Mouse (Mus musculus) A20 (cell line): ENCODE data around the gene Epb41l2.
A peak's percentile ranks its signal among the peaks of the same experiment; 100 is the strongest.

Experiments
- DNase-seq: peaks from one replicate; pipeline ENCODE4 v3.0.0-alpha.2; 2011; ENCODE audit warnings: low read depth, low spot score

The Epb41l2 gene

DNA sequence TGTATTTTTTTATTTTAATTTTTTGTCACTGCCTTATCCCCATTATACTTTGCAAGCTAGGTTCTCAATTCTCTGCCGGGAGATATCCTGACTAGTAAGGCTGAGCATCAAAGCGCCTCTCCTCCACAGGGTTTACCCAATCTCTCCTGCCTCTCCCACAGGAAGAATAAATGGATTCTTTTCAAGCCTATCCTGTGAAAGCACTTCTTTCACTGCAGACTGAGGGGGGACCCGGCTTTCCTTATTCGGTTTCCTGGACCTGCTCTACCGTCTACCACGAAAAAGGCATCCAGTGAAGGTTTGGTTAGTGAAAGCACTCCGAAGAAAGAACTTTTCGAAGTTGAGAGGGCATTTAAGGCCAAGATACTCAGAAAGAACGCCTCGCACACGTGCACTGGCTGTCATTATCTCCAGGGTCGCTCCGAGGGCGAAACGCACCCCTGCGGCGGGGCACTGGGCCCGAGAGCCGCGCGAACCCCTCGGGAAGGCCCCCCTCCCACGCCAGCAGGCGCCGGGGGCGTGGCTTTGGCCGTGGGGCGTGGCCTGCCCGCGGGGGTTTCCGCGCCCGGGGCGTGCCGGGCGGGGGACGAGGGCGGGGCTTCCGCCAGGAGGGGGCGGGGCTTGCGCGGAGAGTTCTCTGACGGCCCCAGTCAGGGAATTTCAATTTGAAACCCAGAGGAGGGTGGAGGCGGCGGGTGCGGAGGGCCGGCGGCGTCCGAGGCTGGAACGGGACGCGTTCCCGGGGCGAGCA lies at the start of gene Epb41l2:
Gene Epb41l2, plus strand, starts transcription at position 591 of the 751 bp plus-strand sequence.
- DNase-seq, result peak; percentile 91

DNA sequence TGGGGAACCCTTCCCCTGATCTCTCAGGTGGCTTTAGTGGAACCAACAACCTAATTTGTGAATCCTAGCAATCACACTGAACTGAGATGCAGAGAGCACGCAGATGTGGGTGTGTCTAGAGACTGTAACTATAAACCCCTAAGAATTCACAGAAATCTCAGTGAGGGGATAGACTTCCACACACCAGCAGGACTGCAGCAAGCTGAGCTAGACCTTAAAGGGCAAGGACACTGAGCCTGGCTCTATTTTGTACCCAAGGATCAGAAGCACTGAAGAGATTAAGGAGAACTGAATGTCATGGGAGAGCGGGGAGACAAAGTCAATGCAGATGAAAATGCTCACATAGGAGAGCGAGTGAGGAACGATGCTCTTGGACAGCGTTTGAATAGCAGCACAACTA lies 49.6 kb upstream of the Epb41l2 start:
- no peak for DNase-seq

DNA sequence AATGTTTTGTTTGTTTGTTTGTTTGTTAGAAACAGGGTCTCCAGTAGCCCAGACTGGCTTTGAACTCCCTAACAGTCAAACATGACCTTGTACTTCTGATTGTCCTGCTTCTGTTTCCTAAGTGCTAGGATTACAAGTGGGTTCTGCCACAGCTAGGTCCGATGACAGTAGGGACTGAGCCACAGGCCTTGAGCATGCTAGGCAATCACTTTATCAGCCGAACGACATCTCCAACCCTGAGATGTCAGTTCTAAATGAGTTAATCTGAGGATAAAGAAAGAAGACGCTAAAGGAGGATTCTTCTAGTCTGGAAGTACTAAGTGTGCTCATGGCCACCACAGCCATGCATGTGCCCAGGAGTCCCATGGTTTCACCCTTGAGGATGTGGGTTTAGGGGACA lies 48.9 kb upstream of the Epb41l2 start:
- DNase-seq, result no peak

DNA sequence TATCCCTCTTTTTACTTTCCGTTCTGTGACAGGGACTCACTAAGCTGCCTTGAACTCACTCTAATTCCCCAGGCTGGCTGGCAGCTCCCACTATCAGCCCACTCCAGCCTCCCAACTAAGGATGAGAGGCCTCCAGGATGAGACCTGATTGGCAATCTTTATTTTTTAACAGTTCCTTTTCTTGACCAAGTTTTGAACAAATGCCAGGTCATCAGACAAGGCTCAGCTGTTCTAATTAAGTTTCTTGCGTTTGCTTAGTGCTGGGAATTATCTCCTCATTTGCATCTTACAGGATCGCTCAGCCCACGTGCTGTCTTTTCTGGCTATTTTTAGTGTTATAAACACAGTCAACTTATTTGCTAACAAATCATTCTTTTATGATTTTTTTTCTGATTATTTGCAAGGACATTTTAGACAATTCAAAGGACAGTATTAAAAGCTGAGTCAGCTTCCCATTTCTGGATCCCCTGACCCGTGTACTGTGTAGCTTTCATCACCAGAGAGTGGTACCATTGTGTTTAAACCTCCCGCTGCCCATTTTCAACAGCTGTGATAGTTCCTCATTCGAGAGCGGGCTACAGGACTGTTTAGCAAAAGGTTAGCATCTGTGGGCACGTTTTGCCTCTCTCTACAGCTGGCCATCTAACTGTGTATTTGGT lies 47.9 kb upstream of the Epb41l2 start:
- DNase-seq, result no peak

DNA sequence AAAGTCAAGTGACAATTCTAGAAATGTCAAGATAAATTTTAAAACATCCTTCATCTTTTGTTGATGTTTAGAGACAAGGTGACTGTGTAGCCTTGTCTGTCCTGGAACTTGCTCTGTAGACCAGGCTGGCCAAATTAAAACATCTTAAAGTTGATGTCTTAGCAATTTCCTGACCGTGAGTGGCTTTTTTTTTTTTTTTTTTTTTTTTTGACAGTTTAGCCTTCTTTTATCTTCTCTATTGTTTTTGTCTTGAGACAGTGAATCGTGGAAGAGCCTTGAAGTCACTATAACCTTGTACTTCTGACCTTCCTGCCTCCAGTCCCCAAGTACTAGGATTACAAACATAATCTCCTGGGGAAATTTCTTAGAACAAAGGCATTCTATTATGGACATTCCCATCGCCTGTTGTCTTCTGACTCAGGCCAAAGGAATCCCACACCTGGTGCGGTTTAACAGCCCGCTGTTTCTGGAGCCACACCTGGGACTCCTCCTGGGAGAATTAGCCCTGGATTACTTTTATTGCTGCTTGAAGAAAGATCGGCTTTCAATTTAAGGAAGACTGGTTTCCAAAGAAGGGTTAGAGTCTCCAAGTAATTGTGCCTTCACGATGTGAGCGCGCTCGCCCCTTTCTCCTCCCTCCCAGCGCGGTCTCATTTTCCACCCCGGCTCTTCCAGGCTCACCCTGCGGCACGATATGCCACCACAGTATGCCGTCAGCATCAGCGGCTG lies 45.6 kb upstream of the Epb41l2 start:
- no peak for DNase-seq

DNA sequence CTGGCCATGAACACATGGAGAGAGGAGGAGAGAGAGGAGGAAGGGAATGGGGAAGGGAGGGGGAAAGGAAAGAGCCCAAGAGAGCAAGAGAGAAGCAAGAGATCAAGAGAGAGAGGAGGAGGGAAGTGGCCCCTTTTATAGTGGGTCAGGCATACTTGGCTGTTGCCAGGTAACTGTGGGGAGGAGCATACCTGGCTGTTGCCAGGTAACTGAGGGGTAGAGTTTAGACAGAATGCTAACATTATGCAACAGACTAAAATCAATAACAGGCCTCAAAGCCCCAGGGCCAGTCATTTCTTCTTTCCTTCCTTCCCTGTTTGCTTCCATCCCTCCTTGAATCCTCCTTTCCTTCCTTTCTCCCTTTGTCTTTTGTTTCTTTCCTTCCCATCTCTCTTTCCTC lies 41.9 kb upstream of the Epb41l2 start:
- DNase-seq, result no peak

DNA sequence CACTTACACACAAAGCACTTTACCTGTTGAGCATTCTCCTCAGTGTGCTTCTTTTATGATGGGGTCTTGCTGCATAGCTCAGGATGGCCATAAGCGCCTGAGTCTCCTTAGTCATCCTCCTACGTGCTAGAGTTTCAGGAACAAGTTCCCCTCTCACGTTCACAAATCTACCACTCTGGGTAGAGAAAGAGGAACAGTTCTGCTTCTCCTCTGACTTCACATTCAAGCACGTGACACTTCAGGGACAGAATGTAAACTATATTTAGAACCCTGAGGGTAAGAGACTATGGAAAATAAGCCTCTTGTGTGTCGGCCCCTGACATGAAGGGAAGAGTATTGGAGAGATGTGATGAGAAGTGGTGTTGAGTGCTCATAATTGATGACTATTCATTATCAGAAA lies 41.2 kb upstream of the Epb41l2 start:
- peak; percentile 47 for DNase-seq

DNA sequence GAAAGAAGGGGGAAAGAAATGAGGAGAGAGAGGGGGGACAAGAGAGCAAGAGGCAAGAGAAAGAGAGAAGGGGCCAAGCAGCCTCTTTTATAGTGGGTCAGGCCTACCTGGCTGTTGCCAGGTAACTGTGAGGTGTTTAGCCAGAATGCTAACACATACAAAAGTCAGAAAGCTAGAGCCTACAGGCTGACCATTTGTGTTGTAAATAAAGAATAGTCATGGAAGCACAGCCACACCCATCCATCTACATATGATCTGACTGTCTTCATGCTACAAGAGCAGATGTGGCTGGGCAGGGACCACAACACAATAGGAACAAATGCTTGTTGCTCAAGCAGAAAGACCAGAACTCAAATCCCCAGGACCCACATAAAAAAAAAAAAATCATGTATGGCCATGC lies 40.1 kb upstream of the Epb41l2 start:
- no peak for DNase-seq

DNA sequence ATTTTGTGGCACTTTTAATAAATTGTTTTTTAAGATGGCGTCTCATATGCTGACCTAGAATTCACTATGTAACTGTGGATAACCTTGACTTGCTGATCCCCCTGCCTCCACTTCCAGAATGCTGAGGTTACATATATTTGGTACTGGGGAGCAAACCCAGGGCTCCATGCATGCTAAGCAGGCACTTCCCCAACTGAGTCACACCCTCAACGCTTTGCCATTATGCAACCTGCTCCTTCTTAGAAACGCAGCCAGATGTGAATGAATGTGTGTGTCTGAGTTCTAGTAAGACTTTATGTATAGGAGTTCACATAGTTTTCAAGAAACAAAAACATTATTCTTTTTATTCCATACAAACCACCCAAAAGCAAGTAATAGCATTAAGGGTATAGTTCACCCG lies 38.4 kb upstream of the Epb41l2 start:
- DNase-seq, result no peak

DNA sequence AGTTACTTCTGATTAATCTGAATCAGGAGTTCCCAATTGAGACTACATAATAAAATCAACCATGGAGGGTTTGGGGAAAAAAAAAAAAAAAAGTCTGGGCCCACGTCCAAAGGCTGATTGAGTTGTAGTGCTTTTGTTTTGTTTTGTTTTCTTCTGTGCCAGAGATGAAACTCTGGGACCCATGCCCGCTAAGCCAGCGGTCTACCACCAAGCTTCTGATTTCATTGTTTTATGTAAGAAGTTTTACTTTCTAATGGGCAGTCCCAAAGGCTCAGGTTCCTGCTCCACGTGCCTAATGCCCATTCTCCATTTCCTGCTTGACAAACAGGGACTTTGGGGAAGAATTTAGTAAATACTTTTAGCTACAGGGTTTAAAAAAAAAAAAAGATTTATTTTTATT lies 33.9 kb upstream of the Epb41l2 start:
- no peak for DNase-seq

DNA sequence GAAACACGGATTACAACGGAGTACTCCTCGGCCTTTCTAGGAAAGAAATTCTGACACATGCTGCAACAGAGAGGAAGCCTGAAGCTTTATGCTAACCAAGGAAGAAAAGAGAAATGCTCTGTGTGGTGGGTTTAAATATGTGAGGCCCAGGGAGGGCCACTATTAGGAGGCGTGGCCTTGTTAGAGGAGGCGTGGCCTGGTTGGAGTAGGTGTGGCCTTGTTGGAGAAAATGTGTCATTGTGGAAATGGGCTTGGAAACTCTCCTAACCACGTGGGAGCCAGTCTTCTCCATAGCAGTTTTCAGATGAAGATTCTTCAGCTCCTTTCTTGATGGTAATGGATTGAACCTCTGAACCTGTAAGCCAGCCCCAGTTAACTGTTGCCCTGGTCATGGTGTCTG lies 32.1 kb upstream of the Epb41l2 start:
- no peak for DNase-seq

DNA sequence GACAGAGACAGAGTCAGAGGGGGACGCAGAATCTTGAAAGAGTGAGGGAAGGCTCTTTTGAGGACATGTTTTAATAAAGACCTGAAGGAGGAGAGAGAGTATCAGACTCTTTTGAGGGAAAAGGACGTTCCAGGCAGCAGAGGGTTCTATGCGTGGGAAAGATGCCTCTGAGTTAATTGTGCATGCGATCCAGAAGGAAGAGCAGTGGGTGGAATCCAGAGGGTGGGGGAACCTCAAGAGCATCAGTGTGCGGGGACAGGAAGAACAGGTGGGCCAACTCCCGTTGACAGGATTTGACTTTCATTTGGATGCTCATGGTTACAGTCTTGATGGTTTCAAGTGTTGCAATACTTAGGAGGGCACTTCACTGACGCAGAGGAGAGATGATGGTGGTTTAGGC lies 29.5 kb upstream of the Epb41l2 start:
- no peak for DNase-seq

DNA sequence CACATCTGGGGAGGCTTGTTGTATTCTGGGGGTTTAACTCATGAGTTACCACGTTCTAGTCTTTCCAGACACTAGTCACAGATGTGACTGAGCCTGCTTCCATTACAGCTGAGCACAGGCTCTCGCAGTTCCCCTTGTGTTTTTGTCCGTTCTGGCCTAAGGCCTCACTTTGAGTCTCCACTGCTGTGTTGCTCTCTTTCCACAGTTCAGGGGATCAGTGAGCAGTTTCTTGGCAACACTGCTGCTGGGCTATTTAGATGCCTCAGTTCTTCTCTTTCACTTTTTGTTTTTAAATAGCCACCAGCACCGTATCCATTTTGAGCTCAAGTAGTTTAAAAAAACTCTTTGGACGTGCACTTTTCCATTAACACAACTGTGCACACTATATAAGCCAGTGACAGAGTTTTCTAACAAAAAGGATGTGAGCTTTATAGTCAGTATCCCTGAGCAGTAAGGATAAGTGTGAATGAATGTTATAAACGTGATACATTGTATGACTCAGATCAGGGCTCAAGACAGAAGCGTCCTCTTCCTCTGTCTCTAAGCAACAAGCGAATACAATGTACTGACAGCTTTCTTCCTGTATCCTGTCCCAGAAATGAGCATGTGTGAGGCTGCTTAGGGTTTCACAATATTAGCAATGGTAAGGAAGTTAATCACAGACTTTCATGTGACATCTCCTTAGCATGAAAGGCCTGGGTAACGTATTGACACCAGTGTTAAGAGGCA lies 28.1 kb upstream of the Epb41l2 start:
- DNase-seq, result peak; percentile 42

DNA sequence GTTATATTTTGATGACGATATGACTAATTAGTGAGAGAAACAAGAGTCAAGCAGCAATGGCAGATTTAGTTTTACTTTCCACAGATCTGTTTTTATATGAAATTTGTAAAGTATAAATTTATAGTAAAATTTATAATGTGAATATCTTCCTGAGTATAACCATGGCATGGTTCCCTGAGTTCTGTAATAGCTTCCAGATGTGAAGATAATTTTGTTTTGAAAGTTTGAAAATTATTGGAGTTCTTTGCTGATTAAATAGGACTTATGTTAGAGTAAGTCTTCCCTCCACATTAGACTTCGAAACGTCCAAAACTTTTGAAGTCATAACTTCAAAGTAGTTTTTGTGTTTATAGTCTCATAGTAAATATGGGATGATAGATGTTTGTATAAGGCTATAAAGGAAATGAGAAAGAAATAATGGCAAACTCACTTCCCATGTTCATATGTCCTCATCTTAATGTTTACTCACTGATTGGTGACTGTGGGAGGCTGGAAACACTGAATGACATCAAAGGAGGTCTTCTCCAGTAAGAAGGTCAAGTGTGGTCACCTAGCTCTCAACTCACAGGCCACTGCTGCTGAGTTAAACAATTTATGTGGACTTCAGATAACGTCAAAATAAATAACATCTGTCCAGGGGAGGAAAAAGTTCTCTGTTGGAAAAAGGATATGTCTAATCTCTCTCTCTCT lies 26.1 kb upstream of the Epb41l2 start:
- no peak for DNase-seq

DNA sequence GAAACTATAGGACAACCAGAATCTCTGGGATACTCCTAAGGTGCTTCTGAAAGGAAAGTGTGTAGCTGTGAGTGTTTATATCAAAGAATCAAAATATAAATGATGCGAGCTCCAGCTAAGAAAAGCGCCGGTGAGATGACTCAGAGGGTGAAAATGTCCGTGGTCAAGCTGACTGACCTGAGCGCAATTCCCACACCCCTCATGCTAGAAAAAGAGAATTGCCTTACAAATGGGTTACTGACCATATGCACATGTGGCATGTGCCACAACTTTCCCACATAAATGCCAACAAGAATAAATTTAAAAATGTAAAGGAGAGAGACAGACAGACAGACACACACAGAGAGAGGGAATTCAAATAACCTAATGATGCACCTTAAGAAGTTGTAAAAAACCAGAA lies 18.9 kb upstream of the Epb41l2 start:
- no peak for DNase-seq

DNA sequence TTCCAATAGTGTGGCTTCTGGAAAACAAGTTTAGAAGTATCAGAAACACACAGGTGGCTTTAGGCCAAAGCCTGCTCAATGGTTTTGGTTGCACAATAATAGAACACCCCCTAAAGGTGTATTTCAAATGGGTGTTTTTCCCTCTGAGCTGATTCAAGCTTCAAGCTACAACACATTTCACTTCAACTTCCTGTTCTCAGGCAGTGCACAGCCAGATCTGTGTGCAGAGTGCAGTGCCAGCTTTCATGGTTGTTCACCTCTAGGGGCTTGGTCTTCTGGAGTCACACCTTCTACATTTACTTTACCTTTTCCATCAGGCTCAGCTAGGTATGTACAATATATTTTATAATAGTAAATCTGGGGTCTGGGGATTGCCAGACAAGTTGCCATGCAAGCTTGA lies 16.8 kb upstream of the Epb41l2 start:
- DNase-seq, result no peak

DNA sequence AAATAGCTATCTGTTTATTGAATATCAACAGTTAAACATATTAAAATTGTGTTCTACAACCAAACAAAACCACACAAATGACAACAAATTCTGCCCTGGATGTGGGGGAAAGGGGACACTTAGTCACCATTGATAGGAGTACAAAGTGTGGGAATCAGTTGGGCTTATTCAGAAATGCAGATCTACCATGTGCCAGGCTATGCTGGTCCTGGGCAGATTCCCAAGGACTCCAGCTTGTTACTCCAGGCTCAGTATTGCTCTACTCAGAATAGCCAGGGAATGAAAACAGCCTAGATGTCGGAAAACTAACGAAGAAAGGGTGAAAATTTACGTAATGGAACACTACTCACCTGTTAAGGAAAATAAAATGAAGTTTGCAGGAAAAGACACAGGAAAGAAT lies 5.7 kb upstream of the Epb41l2 start:
- no peak for DNase-seq

DNA sequence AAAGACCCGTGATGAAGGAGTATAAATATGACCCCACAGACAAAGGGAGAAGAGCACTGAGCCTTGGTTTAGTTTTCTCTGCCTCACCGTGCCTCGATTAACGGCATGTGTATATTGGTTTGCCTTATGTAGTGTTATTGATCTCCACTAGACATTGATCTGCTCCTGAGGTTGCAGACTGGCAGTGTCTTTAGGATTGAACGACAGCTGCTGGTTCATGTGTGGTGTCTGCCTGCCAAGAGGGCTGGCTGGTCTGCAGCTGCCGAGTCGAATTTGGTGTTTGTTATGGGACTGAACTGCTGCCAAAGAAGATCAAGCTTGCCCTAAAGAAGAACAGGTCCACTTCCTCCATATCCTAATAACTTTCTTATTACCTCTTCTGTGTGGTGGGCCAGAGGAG lies 5.2 kb upstream of the Epb41l2 start:
- DNase-seq, result no peak

DNA sequence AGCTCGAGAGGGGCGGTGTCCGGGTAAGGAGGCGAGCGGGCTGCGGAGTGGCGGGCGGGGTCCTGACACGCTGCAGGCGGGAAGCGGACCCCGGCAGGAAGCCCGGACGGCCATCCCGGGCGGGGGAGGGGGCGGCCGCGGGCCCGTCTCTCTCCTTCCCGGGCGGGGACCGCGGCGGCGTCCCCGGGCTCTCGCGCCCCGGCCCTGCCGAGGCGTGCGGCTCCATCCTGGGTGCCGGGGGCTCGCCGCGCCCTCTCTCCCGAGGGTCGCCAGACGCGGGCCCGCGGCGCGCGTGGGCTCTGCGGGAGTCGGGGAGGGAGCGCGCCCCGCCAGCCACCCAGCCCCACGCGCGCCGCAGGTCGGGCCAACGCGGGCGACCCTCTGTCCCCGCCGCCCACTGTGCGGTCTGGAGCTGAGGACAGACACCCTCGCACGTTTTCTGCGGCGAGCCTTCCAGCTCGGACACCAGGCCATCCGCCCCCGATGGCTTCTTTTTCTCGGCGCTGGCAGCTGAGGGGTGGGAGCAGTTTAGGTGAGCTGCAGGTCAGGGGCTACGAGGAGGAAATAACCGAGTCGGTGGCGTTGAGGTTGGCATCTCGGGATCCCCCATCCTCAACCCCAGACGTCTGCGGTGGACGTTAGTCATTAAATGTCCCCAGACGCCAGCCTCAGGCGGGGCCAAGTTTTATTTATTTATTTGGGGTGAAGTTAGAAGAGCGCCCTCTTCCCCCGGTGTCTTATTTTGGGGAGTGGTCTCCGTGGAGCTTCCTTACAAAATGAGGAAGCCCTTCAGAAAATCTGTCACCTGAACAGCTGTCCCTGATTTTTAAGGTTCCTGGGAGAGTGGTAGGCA lies 587 bp downstream of the Epb41l2 start:
- peak; percentile 81 for DNase-seq

DNA sequence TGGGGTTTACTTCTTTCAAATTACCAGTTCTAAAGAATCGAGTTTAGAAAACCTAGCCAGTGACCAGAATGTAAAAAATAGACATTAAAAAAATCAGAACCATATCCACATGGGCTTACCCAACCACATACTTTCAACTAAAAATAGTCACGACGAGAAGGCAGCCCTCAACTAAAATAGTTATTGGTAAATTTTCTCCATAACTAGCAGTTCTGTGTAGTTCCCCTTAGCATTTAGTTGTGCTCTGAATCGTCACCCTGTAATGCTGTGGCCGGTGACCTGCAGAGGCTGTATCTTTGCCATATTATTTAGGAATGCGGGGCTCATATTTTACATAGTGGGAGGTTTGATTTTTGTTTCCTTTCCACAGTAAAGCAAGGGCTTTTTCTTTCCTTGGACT lies 2.6 kb downstream of the Epb41l2 start:
- DNase-seq, result peak; percentile 65

DNA sequence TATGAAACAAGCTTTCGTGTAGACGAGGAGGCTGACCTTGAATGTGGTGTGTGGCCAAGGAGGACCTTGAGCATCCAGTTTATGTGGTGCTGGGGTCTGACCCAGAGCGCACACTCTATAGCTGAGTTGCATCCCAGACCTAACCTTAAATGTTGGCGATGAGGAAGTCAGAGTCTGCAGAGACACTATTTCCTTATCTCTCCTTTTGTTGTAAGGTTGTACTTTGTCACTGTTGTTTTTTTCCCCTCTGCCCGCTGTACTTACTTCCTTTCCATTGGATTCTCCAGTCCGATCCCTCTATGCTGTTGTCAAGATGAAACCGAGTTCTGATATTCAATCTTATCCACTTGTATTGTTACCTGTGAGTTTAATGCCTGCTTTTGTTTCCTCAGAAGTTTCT lies 5.6 kb downstream of the Epb41l2 start:
- peak; percentile 19 for DNase-seq
